In the genomic region with DNA sequence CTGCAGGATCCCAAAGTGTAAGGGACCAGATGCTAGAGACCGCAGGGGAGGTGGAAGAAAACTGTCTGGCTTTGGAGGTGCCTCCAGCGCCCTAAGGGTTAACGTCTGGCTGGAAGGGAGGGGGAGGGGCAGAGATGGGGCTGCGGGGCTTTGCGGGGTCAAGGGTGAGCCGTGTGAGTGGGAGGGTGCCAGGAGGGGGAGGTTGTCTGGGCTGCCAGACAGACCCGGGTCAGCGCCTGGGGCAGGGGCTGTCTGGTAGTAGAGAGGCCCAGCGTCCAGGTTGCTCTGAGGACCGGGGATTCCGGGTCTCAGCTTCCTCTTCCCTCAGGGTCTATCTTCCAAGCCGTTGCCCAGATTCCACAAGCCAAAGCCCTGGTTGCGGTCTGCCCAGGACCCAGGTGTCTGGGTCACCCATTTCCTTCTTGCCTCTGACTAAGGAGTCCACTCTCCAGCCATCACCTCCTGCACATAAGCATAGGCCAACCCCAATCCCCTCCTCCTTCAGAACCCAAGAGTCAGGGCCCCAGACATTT, we compare ENCODE assay signal across 8 mouse cellular contexts. TPM values are rescaled to one million over a fixed set of nuclear protein-coding genes. Genes with fewer than 3 reads are reported as not detected.
DNase-seq lines count a peak whose midpoint lies in the region; ATAC-seq and TF ChIP-seq lines count a peak whose summit lies in the region.

No protein-coding gene starts in this region.

- peaks cover 47% of the 10 kb centered on the region for H3K4me1 ChIP-seq in E14TG2a.4 (replicated peaks; ENCODE audit: low read depth, low read length)
- H3K4me1 ChIP-seq in heart, postnatal 0 days (ENCODE audit: control insufficient read depth, insufficient read depth): peaks cover 22% of the 10 kb centered on the region; the same call in 1 of the 2 replicates
- peaks cover 25% of the 10 kb centered on the region for H3K4me1 ChIP-seq in lung, embryonic 16.5 days (replicated peaks; ENCODE audit: control insufficient read depth, insufficient read depth, low read length)

- peak overlapping the region; percentile 99 for H3K27ac ChIP-seq in heart, postnatal 0 days (ENCODE audit: low read depth)
- peak overlapping the region; percentile 97 for H3K27ac ChIP-seq in lung, embryonic 16.5 days (ENCODE audit: low read length)

- peak overlapping the region; percentile 87 for H3K4me3 ChIP-seq in E14TG2a.4 (replicated peaks; ENCODE audit: low read length)
- H3K4me3 ChIP-seq in heart, postnatal 0 days (ENCODE audit: low read depth, low read length): peak overlapping the region; percentile 98
- peak overlapping the region; percentile 85 for H3K4me3 ChIP-seq in lung, embryonic 16.5 days (ENCODE audit: low read length)

- under 1% methylated on average over 13 of the region's 13 CpGs for WGBS in heart, postnatal 0 days
- WGBS in lung, embryonic 16.5 days: 0% methylated on average over 12 of the region's 13 CpGs

- H3K4me2 ChIP-seq in heart, postnatal 0 days (ENCODE audit: low read depth, low read length): peak overlapping the region; percentile 93
- H3K4me2 ChIP-seq in lung, embryonic 16.5 days (ENCODE audit: low read depth, low read length): peak overlapping the region; percentile 66

- ATAC-seq in heart, postnatal 0 days (ENCODE audit: insufficient read depth, low read depth): peak; percentile 18
- ATAC-seq in lung, embryonic 16.5 days (ENCODE audit: low read depth): peak; percentile 42

- H3K36me3 ChIP-seq in E14TG2a.4 (ENCODE audit: insufficient read depth, low read length): peaks cover 20% of the 10 kb centered on the region
- H3K36me3 ChIP-seq in heart, postnatal 0 days (replicated peaks; ENCODE audit: control insufficient read depth, insufficient read depth, low read length): peaks cover 3% of the 10 kb centered on the region; the same call in 1 of the 2 replicates
- peaks cover 11% of the 10 kb centered on the region for H3K36me3 ChIP-seq in lung, embryonic 16.5 days (ENCODE audit: control insufficient read depth, insufficient read depth, low read length)

- TF ChIP-seq CTCF in E14TG2a.4 (conservative IDR thresholded peaks at IDR 0.05; ENCODE audit: low read length): no peak
- no peak for TF ChIP-seq CTCF in heart, postnatal 0 days (IDR thresholded peaks at IDR 0.05; ENCODE audit: low read depth)

- peak overlapping the region; percentile 91 for H3K9ac ChIP-seq in heart, postnatal 0 days (replicated peaks; ENCODE audit: low read depth, low read length)
- peak overlapping the region; percentile 91 for H3K9ac ChIP-seq in lung, embryonic 16.5 days (ENCODE audit: low read length)

- no peak; the same call in 1 of the 2 replicates for TF ChIP-seq EP300 in heart, postnatal 0 days (IDR thresholded peaks at IDR 0.05; ENCODE audit: low read depth)

- no peaks in the 10 kb centered on the region for H3K27me3 ChIP-seq in E14TG2a.4 (ENCODE audit: insufficient read depth, low read length)
- no peaks in the 10 kb centered on the region for H3K27me3 ChIP-seq in heart, postnatal 0 days (ENCODE audit: control insufficient read depth, insufficient read depth, low read length)
- H3K27me3 ChIP-seq in lung, embryonic 16.5 days (ENCODE audit: control insufficient read depth, insufficient read depth, low read depth, low read length): no peaks in the 10 kb centered on the region

- DNase-seq in adrenal gland, postnatal 4 days (ENCODE audit: low spot score in 2 of 2): peak; percentile 32 to 39
- DNase-seq in fibroblast of lung, adult 2 months (ENCODE audit: low read depth): peak; percentile 25
- peak; percentile 32 for DNase-seq in heart, postnatal 0 days (ENCODE audit: low spot score)
- DNase-seq in kidney, postnatal 36 days: peak; percentile 74 to 82
- peak; percentile 77 for DNase-seq in ovary, postnatal 36 days (ENCODE audit: low spot score)
- no peak for DNase-seq in thymus, postnatal 4 days

- no peaks in the 10 kb centered on the region for H3K9me3 ChIP-seq in E14TG2a.4 (ENCODE audit: low read length)
- no peaks in the 10 kb centered on the region for H3K9me3 ChIP-seq in heart, postnatal 0 days (replicated peaks; ENCODE audit: control insufficient read depth, low read length)
- no peaks in the 10 kb centered on the region for H3K9me3 ChIP-seq in lung, embryonic 16.5 days (ENCODE audit: control insufficient read depth, low read length)

RNA-seq across cellular contexts. Expression of gene Spaca6, which starts 0.8 kb away (rescaled TPM):
- total RNA-seq in adrenal gland, postnatal 4 days (2021): 100 to 1,000 TPM; 120 to 124 TPM
- 1.6 and 23.6 TPM in 2 replicates for total RNA-seq in heart, postnatal 0 days (2014; rRNA removed; ENCODE audit: low replicate concordance)
- polyA plus RNA-seq in heart, postnatal 0 days (2015; fragmentation: Nextera tagmentation; extraction: Ambion mirVana): 7.9 and 9.2 TPM in 2 replicates
- 31.4 and 36.6 TPM in 2 replicates for polyA plus RNA-seq in lung, embryonic 16.5 days (2015; fragmentation: Nextera tagmentation; extraction: Ambion mirVana)

RNA-seq across cellular contexts. Expression of gene Has1, which starts 27.3 kb away (rescaled TPM):
- total RNA-seq in adrenal gland, postnatal 4 days (2021): under 1 TPM in 1 of 2 experiments, not detected in 1; 0.20 TPM
- total RNA-seq in heart, postnatal 0 days (2014; rRNA removed; ENCODE audit: low replicate concordance): 2.9 and 4.0 TPM in 2 replicates
- polyA plus RNA-seq in heart, postnatal 0 days (2015; fragmentation: Nextera tagmentation; extraction: Ambion mirVana): 1.00 and 1.1 TPM in 2 replicates
- 0.73 and 1.3 TPM in 2 replicates for polyA plus RNA-seq in lung, embryonic 16.5 days (2015; fragmentation: Nextera tagmentation; extraction: Ambion mirVana)

RNA-seq across cellular contexts. Expression of gene Fpr1, which starts 56.0 kb away (rescaled TPM):
- under 1 TPM; 0.31 to 0.76 TPM for total RNA-seq in adrenal gland, postnatal 4 days (2021)
- not detected in 2 replicates for total RNA-seq in heart, postnatal 0 days (2014; rRNA removed; ENCODE audit: low replicate concordance)
- polyA plus RNA-seq in heart, postnatal 0 days (2015; fragmentation: Nextera tagmentation; extraction: Ambion mirVana): 0.40 and 0.53 TPM in 2 replicates
- polyA plus RNA-seq in lung, embryonic 16.5 days (2015; fragmentation: Nextera tagmentation; extraction: Ambion mirVana): 1.7 TPM in 2 replicates

RNA-seq across cellular contexts. Expression of gene Fpr2, which starts 59.9 kb away (rescaled TPM):
- total RNA-seq in adrenal gland, postnatal 4 days (2021): 1 to 10 TPM; 1.8 to 2.0 TPM
- total RNA-seq in heart, postnatal 0 days (2014; rRNA removed; ENCODE audit: low replicate concordance): 1.3 TPM in 1 of 2 replicates, not detected in the other
- polyA plus RNA-seq in heart, postnatal 0 days (2015; fragmentation: Nextera tagmentation; extraction: Ambion mirVana): 0.19 and 0.33 TPM in 2 replicates
- 1.9 and 2.9 TPM in 2 replicates for polyA plus RNA-seq in lung, embryonic 16.5 days (2015; fragmentation: Nextera tagmentation; extraction: Ambion mirVana)

RNA-seq across cellular contexts. Expression of gene Fpr3, which starts 59.9 kb away (rescaled TPM):
- not detected for total RNA-seq in adrenal gland, postnatal 4 days (2021)
- not detected in 2 replicates for total RNA-seq in heart, postnatal 0 days (2014; rRNA removed; ENCODE audit: low replicate concordance)
- not detected in 2 replicates for polyA plus RNA-seq in heart, postnatal 0 days (2015; fragmentation: Nextera tagmentation; extraction: Ambion mirVana)
- not detected in 2 replicates for polyA plus RNA-seq in lung, embryonic 16.5 days (2015; fragmentation: Nextera tagmentation; extraction: Ambion mirVana)
